Mouse (Mus musculus): ENCODE measurements around the gene Gtpbp3.
A peak's percentile ranks its signal among the peaks of the same experiment; 100 is the strongest.

Gene Gtpbp3

GRCm38 (mm10) chr8:71470146-71470912, 17.6 kb upstream of the Gtpbp3 start:
- DNase-seq = no peak

- no peak for DNase-seq
These were observed 17.0 kb upstream of the Gtpbp3 start for GRCm38 (mm10) chr8:71470913-71471255.

DNA sequence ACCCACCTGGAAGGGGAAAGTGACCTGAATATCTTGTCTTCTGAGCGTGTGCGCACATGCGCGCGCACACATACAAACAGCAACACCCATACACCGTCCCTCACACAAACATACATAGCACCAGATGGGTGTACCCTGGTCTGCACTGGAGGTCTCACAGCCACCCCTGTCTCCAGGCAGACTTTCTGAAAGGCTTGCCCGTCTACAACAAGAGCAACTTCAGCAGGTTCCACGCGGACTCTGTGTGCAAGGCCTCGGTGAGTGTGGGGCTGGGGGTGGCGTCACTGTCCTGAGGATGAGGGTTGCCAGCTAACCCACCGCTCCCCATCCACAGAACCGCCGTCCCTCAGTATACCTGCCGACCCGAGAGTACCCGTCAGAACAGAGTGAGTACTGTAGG, 16.0 kb upstream of the Gtpbp3 start:
- DNase-seq = no peak

DNA sequence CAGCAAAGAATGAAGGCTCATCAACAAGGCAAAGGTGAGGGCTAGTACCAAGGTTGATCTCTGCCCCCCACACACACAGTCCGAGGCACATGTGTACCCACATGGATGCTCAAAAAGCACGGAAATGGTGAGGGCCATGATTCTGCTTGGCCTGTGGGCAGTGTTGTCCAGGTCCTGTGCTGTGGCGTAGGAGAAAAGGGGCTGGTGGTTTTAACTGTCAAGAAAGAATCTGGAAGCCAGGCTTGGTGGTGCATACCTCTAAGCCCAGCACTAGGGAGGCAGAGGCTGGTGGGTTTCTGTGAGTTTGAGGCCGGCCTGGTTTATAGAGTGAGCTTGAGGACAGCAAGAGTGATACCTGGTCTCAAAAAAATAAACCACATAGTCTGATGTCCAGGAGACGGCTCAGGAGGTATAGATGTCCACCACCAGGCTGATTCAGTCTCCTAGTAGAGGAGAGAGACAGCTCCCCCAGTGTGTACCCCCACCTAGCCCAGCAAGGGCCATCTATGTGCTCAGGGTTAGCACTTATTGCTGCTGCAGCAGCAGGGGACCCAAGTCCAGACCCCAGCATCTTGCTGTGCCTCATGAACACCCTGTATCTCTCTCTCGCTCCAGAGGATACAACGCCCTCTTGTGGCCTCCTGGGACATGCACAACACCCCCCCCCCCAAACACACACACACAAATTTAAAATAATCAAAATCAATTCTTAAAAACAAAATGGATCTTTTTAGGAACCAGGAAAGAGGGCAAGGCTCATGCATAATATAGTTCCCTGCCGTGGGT, 15.1 kb upstream of the Gtpbp3 start:
- no peak for DNase-seq

DNA sequence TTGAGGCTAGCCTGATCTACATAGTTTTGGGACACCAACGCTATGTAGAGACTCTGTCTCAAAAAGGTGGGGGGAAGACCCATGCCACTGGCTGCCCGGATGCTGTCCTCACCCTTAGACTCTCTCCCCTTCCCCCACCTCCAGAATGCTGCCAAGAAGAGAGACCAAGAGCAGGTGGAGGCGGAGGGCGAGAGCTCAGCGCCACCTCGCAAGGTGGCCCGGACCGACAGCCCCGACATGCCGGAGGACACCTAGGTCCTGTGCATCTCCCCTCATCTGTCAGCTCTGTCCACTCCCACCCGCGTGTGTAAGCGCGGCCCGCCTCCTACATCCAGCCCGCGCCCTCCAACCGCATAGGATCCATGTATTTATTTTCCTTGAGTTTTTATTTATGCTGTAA, 13.6 kb upstream of the Gtpbp3 start:
- no peak for DNase-seq

DNA sequence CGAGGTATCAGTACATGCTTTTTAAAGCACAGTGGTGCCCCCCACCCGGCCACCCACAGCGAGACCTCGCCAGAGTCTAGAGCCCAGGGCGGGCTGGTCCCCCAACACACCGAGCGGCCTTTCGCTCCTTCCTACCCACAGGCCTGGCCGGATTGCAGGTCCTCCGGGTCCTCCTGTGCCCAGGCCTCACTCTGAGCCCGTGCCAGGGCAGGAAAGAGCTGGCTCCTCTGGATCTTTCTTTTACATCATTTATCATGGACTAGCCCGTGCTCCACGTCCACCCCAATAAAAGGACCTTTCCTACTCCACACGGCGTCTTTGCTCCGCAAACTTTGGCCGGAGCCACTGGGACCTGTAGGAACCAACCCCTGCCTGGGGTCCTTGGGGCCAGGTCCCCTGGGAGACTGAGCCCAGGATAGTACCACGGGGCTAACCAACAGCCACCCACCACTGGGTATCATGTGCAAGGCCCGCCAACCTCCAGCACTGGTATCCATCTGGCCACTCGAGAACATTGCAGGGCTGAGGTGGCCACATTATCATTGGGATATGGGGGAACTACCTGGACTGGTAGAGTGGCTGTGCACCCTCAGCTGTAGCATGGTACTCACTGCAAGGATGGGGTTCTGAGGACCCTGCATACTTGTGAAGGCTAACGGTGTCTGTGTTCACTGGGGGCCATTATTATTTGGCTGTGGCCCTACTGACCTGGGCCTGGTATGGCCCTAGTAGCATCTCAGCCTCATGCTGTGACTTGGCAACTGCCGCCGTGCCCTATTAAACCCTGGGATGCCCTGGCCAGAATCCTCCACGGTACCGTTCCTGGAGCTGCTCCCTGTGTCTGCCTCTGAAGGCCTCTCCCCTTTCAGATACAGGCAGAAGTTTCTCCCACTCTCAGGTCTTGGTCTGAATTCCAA, 12.9 kb upstream of the Gtpbp3 start:
- peak in 1 of 2 experiments; percentile 5 for DNase-seq

DNA sequence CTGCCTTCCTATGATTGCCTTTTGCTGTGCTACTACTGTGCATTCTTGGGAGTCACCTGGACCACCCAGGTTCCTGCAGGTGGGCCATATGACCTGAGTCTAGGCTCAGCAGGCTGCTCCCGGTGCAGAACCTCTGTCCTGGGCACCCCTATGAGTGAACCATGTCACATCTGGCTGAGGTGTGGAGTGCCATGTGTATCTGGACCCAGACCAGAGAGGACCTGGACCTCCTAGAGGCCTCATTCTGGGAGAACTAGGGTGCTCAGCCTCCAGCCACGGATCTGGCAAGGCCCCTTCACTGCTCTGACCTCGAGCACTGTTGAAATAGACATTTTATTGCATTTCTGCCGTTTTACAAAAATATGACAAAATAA, 12.2 kb upstream of the Gtpbp3 start:
- no peak for DNase-seq

DNA sequence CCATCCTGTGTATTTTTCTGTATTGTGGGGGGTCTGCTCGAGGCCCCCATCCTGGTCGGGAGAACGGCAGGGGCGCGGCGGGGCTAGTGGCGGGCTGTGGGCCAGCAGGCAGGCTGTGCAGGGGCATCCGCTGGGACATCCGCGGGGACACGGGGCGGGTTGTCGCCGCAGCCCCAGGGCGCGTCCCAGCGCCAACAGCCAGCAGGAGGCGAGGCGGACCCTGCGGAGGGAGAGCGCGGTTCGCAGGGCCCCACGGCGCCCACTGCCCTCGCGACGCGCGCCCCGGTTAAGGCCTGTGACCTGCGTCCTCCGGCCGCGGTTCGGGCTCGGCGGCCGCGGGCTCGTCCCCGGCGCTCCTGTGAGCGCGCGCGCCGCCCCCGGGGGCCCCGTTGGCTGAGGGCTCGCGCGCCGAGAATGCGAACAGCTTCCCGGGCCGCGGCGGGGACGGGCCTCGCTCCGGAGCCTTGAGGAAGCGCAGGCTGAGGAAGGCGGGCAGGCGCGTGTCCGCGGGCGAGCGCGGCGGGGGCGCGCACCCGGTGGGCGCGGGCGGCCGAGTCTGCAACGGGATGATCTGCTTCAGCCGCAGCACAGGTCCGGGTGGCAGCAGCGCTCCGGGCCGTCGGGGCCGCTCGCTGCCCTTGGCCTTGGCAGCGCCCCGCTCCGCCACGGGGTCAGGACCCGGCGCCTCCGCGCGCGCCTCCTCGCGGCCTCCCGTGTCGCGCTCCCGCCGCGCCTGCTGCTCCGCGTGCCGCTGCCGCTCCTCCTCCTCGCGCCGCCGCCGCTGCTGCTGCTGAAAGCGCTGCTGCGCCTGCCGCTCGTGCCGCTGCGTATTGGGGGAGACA, 11.6 kb upstream of the Gtpbp3 start:
- peak; percentile 87 to 92 for DNase-seq

GRCm38 (mm10) chr8:71477196-71477845, 10.6 kb upstream of the Gtpbp3 start:
- DNase-seq = peak in 1 of 2 experiments; percentile 57

DNA sequence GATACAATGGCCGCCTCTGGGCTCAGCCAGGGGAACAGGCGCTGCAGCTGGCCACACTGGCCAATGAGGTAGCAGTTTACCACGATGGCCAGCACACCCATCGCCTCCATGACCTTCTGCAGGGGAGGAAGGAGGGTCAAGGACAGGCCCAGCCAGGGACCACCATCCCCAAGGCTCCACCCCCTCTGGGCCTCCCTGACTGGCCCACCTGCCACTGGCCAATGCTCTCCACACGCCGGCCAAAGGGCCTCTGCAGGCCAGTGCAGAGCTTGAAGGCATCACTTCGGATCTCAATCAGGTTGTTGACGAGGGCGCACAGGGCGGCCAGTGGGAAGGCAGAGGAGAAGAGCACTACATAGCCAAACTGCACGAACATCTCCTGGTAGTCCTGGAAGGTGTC, 9.0 kb upstream of the Gtpbp3 start:
- DNase-seq = no peak

DNA sequence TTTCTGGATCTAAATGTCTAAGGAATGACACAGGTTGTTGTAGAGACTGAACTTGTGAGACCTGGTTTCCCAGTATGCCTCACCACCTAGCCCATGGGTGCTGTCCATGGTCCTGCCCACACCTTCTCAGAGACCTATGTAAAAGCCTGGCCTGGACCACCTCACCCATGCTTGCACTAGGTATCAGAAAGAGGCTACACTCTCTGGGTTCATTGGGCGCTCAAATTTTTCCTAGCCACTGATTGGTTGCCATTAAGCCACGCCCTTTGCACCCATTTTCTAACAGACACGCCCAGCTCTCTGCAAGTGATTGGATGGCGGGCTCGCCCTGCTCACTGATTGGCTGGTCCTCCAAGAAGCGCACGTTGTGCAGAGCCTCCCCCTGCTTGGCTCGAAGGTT, 4.0 kb upstream of the Gtpbp3 start:
- peak; percentile 85 to 89 for DNase-seq

DNA sequence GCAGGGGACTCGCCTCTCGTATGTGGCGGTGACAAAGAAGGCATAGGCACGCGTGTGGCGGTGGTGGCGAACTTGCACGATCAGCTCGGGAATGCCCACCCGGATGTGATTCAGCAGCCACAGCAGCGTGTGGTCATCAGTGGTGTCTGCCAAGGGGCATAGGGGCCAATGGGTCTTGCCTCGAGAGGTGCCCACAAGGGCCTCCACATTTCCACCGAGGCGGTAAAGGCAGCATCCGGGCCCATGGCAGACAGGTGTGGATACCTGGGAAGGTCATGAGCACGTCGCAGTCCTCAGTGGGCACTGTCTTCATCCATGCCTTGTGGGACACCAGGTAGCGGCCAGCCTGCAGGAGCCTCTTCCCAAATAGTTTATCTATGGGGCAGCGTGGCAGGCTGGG, 3.2 kb upstream of the Gtpbp3 start:
- DNase-seq = no peak

DNA sequence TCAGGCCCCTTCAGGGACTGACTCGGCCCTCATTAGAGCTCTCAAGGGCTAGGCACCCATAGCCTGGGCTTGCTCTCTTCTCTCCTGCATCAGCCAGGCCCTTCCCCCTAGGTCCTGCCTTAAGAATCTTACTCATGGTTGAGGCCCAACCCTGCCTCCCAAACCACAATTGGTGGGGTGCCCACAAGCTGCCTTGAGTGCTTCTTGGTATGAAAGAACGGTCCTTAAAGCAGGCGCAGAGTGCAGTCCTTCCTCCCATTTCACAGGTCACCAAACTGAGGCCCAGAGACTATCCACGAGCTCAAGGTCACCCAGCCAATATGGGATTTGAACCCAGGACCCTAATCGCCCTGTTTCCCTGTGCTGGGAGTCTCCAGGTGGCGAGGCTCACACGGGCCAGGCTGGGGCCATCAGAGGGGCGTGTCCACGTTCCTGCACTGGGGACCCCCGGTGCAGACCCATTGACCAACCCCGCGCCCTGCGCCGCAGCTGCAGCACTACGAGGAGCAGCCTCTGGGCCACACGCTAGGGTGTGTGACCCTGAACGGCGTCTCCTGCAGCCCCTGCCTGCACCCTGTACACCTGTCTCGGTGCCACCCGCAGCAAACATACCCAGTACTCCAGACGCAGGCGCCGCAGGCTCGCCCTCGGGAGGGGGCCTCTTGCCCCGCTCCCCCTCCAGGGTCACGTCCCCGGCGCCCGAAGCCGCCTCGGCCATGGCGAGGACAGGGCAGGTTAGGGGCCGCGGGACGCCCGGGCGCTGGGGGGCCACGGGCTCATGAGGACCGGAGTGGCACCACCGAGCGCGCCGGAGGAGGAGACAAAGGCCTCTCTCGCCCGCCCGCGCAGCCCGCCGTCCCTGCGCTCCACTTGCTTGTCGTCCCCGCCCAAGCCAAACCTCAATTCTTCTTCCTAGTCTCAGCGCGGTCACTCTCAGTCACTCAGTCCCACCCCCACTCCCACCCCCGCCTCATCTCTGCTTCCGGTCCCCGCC, 2.5 kb upstream of the Gtpbp3 start, which contains the start of gene Ano8:
Gene Ano8 (minus strand): TSS at position 822 of the 994 bp plus-strand sequence.
- peak; percentile 88 to 93 for DNase-seq

- no peak for DNase-seq
These were observed 1.8 kb upstream of the Gtpbp3 start for GRCm38 (mm10) chr8:71486136-71486529.

- peak; percentile 90 to 92 for DNase-seq
These were observed 551 bp downstream of the Gtpbp3 start for GRCm38 (mm10) chr8:71488454-71488853.

DNA sequence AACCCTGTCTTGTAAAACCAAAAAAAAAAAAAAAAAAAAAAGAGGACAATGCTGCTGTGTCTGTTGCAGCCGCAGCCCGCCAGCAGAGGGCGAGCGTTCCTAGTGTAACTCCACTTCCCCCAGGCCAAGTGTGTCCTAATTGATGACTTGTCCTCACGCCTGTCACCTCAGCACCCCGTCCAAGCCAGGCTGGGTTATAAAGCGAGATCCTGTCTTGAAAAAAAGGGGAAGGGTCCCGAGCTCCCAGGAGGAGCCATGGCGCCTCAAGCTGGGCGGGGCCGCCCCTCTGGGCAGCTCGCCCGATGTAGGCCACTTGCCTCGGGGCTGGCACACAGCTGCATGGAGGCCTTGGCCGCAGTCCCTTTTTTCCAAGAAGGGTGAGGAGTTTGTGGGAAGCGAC, 7.1 kb downstream of the Gtpbp3 start:
- peak; percentile 92 to 94 for DNase-seq

- DNase-seq = peak in 1 of 2 experiments; percentile 51
These were observed 7.9 kb downstream of the Gtpbp3 start for GRCm38 (mm10) chr8:71495811-71496210.

DNA sequence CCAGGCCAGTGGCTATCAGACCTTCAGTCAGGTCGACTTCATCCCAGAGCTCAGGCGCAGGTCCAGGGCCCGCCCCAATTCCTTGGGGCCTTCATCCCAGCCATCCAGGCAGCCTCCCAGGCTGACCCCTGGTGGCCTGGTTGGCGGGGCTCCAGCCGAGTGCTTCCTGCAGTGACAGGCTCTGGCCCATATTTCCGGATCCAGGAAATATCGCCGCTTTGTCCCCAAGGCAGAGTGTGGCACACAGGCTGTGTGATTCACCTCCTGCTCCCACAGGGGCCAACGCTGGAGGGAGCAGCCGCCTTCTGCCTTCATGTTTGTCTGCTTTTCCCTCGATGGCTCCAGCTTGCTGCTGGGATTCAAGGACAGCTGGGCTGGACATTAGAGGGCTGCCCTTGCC, 8.6 kb downstream of the Gtpbp3 start:
- peak; percentile 96 for DNase-seq

GRCm38 (mm10) chr8:71497077-71497645, 9.3 kb downstream of the Gtpbp3 start:
- no peak for DNase-seq
